Mouse (Mus musculus): ENCODE measurements around the gene Fbxo31. TPM values are rescaled to one million over a fixed set of nuclear protein-coding genes. Genes with fewer than 3 reads are reported as not detected.

Fbxo31 gene
- polyA plus RNA-seq, 1 experiment from 2014 or later: 17.6 TPM

DNA sequence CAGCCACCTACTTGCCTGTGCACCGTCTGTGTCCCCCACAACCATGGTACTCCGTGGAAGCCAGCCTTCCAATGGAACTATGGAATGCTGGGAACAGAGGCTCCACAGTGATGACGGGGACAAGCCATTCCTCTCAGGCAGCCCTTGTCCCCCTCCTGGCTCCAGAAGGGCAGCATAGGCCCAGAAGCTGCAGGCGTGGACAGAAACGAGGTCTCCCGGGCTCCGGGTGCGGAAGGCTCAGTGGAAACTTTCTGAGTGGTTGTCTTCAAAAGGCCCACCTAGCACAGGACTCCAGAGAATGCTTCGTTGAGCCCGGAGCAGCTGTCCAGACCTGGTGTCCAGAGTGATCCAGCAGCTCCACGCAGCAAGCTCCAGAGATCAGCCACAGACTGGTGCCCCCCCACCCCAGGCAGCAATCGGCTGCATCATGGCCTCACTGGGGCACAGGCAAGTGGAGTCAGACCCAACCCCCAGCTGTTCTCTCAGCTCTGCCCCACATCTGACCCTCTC is 34.3 kb downstream of the Fbxo31 start, which contains the start of gene 1700018B08Rik:
TSS of gene 1700018B08Rik (minus strand) at position 45 of the 510 bp plus-strand sequence.
- Histone ChIP-seq H3K36me3 (peaks cover 3% of the 10 kb centered on the region), H3K4me3 (no peak within 1 kb of the TSS), H3K27ac (no peak within 1 kb of the TSS), H3K4me1 (no peaks in the 10 kb centered on the region), H3K9ac (0 out of 2 replicates have a peak within 1 kb of the TSS, but pooled peaks have one; percentile 8), H3K9me3 (peaks cover 7% of the 10 kb centered on the region; the same call in 1 of the 2 replicates), H3K4me2 (replicated peaks) (no peak within 1 kb of the TSS), H3K27me3 (peaks cover 13% of the 10 kb centered on the region)
- 81% methylated on average over 12 of the region's 12 CpGs for WGBS
- ATAC-seq (ENCODE audit: low FRiP score, low read depth): no peak

DNA sequence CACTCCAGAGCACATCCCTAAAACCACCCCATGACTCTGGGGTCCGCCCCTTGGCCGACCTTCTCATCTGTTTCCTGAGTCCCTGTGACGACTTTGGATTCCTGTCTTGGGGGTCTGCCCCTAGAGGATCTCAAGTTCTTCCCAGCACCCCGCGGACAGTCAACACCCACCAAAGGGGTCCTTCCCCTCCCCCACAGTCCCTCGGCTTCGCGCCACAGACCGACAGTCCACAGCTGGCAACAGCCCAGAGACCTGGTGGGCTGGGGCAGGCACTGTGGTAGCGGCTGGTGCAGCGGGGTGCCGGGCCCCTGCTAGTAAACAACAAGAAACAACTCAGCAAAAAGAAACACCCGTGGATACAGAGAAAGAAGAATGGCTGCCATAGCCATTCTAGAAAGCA is 35.7 kb downstream of the Fbxo31 start:
- Histone ChIP-seq H3K27ac (no peak overlapping the region), H3K9ac (no peak overlapping the region), H3K36me3 (no peaks in the 10 kb centered on the region), H3K9me3 (peaks cover 7% of the 10 kb centered on the region; the same call in 1 of the 2 replicates), H3K4me1 (no peaks in the 10 kb centered on the region), H3K4me2 (replicated peaks) (no peak overlapping the region), H3K4me3 (no peak overlapping the region), H3K27me3 (peaks cover 16% of the 10 kb centered on the region)
- no peak for ATAC-seq (ENCODE audit: low FRiP score, low read depth)
- 68% methylated on average over 13 of the region's 13 CpGs for WGBS

DNA sequence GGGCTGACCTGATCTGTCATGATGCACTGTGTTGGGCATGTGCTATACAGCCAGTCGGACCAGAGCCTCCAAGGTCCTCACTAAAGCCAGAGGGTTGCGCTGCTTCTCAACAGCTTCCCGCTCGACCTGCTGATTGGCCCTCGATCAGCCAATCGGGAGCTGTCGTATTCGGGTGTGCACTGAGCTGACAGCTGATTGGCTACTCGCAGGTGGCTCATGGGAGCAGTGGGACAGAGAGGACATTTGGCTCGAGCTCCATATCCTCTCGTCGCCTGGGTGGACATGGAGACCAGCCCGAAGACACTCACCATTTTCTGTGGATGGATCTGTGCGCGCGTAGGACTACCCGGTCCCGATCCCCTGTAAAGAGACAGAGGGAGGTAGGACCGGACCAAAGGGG is 36.7 kb downstream of the Fbxo31 start:
- Histone ChIP-seq H3K27ac (no peak overlapping the region), H3K4me2 (replicated peaks) (no peak overlapping the region), H3K36me3 (no peaks in the 10 kb centered on the region), H3K9me3 (peaks cover 7% of the 10 kb centered on the region; the same call in 1 of the 2 replicates), H3K4me3 (no peak overlapping the region), H3K27me3 (peaks cover 16% of the 10 kb centered on the region), H3K4me1 (no peaks in the 10 kb centered on the region), H3K9ac (no peak overlapping the region)
- WGBS: 76% methylated on average over 19 of the region's 19 CpGs
- no peak for ATAC-seq (ENCODE audit: low FRiP score, low read depth)

DNA sequence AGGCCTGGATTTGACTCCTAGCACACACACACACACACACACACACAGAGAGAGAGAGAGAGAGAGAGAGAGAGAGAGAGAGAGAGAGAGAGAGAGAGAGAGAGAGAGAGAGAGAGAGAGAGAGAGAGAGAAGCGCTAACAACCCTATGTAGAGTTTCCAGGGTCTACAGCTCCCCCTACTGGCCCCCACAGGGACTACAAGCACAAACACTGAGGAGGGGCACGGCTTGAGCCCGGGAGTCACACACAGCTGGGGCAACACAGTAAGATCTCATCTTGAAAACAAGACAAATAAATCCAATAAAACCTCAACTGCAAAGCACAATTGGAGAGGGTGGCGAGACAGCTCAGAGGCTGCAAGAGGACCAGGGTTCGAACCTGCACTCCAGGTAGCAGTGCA is 46.2 kb downstream of the Fbxo31 start:
- no peak overlapping the region for H3K9ac ChIP-seq
- no peak overlapping the region for H3K27ac ChIP-seq
- WGBS: 56% methylated on average over 5 of the region's 5 CpGs
- ATAC-seq (ENCODE audit: low FRiP score, low read depth): no peak
- H3K27me3 ChIP-seq: peaks cover 18% of the 10 kb centered on the region
- H3K36me3 ChIP-seq: no peaks in the 10 kb centered on the region
- no peaks in the 10 kb centered on the region for H3K4me1 ChIP-seq
- no peaks in the 10 kb centered on the region for H3K9me3 ChIP-seq
- H3K4me3 ChIP-seq: no peak overlapping the region
- no peak overlapping the region for H3K4me2 ChIP-seq (replicated peaks)

DNA sequence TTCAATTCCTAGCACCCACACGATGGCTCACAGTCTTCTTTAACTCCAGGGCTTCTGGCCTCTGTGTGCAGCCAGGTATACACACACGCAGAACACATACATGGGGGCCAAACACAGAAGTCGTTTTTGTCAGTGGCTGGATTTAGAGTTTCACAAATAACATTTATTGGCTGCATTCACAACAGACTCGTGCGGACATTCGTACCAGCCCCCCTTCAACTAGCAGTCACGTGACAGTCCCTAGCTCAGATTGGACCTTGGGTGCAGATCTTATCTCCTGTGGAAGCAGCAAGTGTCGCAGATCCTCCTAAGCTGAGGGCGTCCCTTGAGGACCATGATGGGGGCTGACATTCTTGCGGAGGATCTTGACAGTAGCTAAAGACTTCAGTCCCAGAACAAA is 48.0 kb downstream of the Fbxo31 start:
- no peak overlapping the region for H3K4me3 ChIP-seq
- H3K9me3 ChIP-seq: no peaks in the 10 kb centered on the region
- H3K36me3 ChIP-seq: no peaks in the 10 kb centered on the region
- H3K9ac ChIP-seq: no peak overlapping the region
- peaks cover 22% of the 10 kb centered on the region for H3K27me3 ChIP-seq
- H3K4me2 ChIP-seq (replicated peaks): no peak overlapping the region
- peaks cover 6% of the 10 kb centered on the region; the same call in 1 of the 2 replicates for H3K4me1 ChIP-seq
- no peak for ATAC-seq (ENCODE audit: low FRiP score, low read depth)
- H3K27ac ChIP-seq: no peak overlapping the region
- 74% methylated on average over 10 of the region's 10 CpGs for WGBS

DNA sequence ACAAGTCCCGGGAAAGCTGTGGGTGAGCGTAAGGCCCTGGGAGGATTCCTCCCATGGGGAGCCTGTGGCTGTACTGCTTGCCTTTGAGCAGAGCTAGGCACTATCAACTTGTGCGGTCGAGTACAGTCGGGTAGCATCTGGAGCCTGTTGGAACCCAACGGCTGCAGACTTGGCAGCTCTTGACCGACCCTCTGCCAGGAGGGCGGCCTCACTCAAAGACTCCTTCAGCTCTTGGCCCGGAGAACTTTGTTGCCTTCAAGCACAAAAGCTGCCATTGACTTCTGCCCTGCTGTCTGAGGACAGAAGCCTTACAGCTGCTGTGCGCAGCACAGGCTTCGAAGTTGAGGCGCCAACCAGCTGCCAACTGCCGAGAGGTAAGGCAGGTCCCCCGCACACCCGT is 49.8 kb downstream of the Fbxo31 start:
- peaks cover 6% of the 10 kb centered on the region; the same call in 1 of the 2 replicates for H3K4me1 ChIP-seq
- no peak overlapping the region for H3K27ac ChIP-seq
- H3K27me3 ChIP-seq: peaks cover 27% of the 10 kb centered on the region
- no peak overlapping the region for H3K9ac ChIP-seq
- H3K4me2 ChIP-seq (replicated peaks): no peak overlapping the region
- H3K36me3 ChIP-seq: no peaks in the 10 kb centered on the region
- H3K9me3 ChIP-seq: no peaks in the 10 kb centered on the region
- no peak overlapping the region for H3K4me3 ChIP-seq
- ATAC-seq (ENCODE audit: low FRiP score, low read depth): no peak
- 86% methylated on average over 15 of the region's 15 CpGs for WGBS

DNA sequence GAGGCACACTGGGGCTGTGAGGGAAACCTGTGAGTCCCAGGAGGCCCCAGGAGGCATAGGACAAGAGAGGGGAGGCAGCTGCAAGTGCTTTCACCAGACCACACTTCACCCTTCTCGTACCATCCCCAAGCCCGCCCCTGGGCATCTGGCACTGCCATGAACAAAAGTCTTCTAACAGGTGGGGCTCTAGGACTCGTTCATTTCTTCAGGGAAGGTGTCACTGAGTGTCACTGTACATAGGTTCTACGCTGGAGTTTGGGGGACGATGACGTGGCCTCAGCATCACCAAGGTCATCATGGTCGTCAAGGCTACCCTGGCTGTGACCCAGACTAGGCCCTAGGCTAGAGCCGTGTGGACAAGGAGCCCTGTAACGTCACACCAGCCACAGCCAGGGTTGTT is 50.9 kb downstream of the Fbxo31 start:
- Histone ChIP-seq H3K9me3 (no peaks in the 10 kb centered on the region), H3K27me3 (peaks cover 27% of the 10 kb centered on the region), H3K4me2 (replicated peaks) (no peak overlapping the region), H3K4me1 (peaks cover 6% of the 10 kb centered on the region; the same call in 1 of the 2 replicates), H3K4me3 (no peak overlapping the region), H3K9ac (no peak overlapping the region), H3K27ac (no peak overlapping the region), H3K36me3 (no peaks in the 10 kb centered on the region)
- ATAC-seq (ENCODE audit: low FRiP score, low read depth): no peak
- WGBS: 81% methylated on average over 9 of the region's 9 CpGs

DNA sequence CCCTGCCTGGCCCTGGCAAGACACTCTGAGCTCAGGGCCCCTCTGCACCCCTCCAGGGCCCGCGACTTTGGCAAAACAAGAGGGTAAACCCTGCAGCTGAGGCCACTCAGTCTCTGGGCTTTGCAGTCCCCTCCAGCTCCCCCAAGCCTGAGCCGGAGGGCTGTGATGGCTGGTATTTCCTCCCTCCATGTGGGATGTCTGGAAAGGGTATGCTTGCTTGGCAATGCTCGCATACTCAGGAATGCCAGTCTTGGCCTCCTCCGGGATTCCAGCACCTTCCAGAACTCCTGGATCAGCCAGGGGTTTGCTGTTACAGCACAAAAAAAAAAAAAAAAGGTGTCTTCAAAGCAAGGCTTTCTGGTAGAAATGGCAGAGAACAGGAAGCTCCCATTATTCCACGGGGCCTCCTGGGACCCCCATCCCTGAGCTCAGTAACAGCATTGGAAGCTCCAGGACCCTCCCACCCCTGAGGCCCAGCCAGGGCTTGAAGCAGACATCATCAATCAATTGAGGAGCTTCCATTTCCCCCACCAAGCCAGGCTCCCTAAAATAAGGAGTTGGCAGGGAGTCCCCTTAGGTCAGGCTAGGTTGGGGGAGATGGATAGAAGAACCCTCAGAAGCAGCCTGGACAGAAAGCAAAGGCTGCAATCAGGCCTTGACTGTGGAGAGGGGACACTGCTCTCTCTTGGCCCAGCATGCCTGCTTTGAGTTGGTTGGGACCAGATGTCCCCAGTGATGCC is 51.6 kb downstream of the Fbxo31 start:
- WGBS: 60% methylated on average over 6 of the region's 6 CpGs
- no peak overlapping the region for H3K4me2 ChIP-seq (replicated peaks)
- H3K27me3 ChIP-seq: peaks cover 25% of the 10 kb centered on the region
- H3K4me1 ChIP-seq: peaks cover 6% of the 10 kb centered on the region; the same call in 1 of the 2 replicates
- H3K27ac ChIP-seq: no peak overlapping the region; the same call in 1 of the 2 replicates
- no peaks in the 10 kb centered on the region for H3K36me3 ChIP-seq
- H3K4me3 ChIP-seq: no peak overlapping the region
- no peak overlapping the region for H3K9ac ChIP-seq
- no peaks in the 10 kb centered on the region for H3K9me3 ChIP-seq
- ATAC-seq (ENCODE audit: low FRiP score, low read depth): peak; percentile 51; the same call in 1 of the 2 replicates

DNA sequence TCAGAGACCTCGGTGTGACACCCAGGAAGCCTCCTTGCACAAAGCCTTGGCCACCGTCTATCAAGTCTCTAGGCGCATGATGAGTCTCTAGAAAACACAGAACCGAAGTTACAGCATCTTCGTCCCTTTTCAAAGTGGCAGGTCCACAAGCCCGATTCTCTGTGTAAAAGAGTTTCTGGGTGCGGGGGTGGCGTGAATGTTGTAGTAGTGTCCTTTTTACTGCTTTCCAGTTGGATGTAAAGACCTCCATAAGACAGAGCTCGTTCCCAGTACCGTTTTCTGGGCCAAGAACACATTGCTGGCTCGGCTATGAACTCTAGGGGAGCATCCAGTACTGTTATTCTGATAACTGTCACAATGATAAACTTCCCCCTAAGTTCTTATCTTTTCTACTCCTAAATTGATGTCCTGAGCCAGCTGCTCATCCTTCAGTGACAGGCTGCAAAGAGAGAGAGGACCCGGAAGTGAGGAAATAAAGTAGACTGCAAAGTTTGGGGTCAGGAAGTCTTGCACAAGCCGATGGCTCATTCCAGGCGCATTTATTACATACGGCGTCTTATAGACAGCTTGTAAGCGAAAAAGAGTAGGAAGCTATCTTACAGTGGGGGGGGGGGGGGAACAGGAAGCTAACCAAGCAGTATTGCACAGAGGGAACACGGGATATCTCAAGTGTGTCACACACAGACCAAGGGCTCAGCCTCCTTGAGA is 53.3 kb downstream of the Fbxo31 start:
- Histone ChIP-seq H3K27ac (no peak overlapping the region), H3K9me3 (no peaks in the 10 kb centered on the region), H3K4me1 (peaks cover 6% of the 10 kb centered on the region; the same call in 1 of the 2 replicates), H3K36me3 (no peaks in the 10 kb centered on the region), H3K9ac (no peak overlapping the region), H3K27me3 (peaks cover 9% of the 10 kb centered on the region), H3K4me2 (replicated peaks) (no peak overlapping the region), H3K4me3 (no peak overlapping the region)
- WGBS: 79% methylated on average over 18 of the region's 18 CpGs
- no peak for ATAC-seq (ENCODE audit: low FRiP score, low read depth)

DNA sequence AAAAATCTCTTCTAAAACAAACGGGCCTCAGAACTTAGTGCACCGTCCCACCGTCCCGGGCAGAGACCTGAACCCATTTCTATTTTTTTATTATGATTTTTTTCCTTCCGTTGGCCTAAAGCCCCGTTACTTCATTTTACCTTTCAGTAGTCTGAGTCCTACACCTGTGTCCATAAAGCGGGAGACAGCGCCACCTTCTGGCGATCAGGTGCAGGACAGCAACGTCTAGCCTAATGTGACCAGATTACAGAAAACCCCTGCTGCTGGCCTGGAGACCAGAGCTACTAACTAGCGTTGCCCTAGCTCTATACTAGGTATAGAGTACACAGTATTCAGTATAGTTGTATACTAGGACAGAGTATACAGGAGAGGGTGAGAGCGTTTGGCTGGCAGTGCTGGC is 65.2 kb downstream of the Fbxo31 start:
- Histone ChIP-seq H3K4me1 (peaks cover 15% of the 10 kb centered on the region), H3K4me3 (no peak overlapping the region), H3K4me2 (replicated peaks) (no peak overlapping the region), H3K9ac (no peak overlapping the region), H3K9me3 (no peaks in the 10 kb centered on the region), H3K36me3 (no peaks in the 10 kb centered on the region), H3K27me3 (peaks cover 64% of the 10 kb centered on the region), H3K27ac (no peak overlapping the region)
- WGBS: 5% methylated on average over 12 of the region's 12 CpGs
- no peak; the same call in none of the 2 replicates for ATAC-seq (ENCODE audit: low FRiP score, low read depth)

DNA sequence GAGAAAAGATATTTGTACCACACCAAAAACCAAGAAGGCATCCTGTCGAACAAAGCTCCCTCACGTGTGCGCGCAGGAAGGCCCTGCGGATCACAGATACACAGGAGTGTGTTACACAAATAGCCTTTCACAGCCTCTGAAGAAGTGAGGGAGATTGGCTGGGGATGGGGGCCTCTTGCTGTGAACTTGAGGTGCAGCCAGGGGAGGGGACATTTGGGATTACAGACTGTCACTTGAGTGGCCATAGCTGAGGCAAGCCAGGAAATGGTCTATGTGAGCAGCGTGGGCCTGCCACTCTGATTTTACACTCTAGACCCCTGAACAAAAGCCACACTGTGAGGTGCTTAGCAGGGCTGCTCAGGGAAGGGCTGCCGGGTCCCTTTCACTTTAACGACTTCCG is 66.9 kb downstream of the Fbxo31 start:
- Histone ChIP-seq H3K27ac (peak overlapping the region; percentile 34), H3K4me2 (replicated peaks) (no peak overlapping the region), H3K4me3 (no peak overlapping the region), H3K36me3 (no peaks in the 10 kb centered on the region), H3K27me3 (peaks cover 70% of the 10 kb centered on the region), H3K4me1 (peaks cover 15% of the 10 kb centered on the region), H3K9me3 (no peaks in the 10 kb centered on the region), H3K9ac (no peak overlapping the region)
- ATAC-seq (ENCODE audit: low FRiP score, low read depth): no peak
- 43% methylated on average over 9 of the region's 9 CpGs for WGBS

Measured in limb, embryonic 13.5 days (tissue).